Mouse (Mus musculus): ENCODE results near the gene Tmem132b. TPM values are rescaled to one million over a fixed set of nuclear protein-coding genes. Genes with fewer than 3 reads are reported as not detected.

Gene Tmem132b
- polyA plus RNA-seq, 1 experiment, result 0.01 TPM

GRCm38 (mm10) chr5:125501505-125501904, 30.1 kb upstream of the Tmem132b start:
- TF ChIP-seq E2F4 (IDR thresholded peaks at IDR 0.05; ENCODE audit: insufficient read depth) (no peak), REST (IDR thresholded peaks at IDR 0.05; ENCODE audit: insufficient read depth, insufficient read length) (no peak), MAX (IDR thresholded peaks at IDR 0.05; ENCODE audit: low read depth) (no peak), CEBPB (IDR thresholded peaks at IDR 0.05; ENCODE audit: insufficient read depth, poor library complexity, severe bottlenecking) (no peak), MYOD1 (IDR thresholded peaks at IDR 0.05; ENCODE audit: control insufficient read depth in 1 of 3, insufficient read length in 2 of 3, low read depth in 2 of 3) (no peak), POLR2AphosphoS2 (IDR thresholded peaks at IDR 0.05; ENCODE audit: insufficient read length, low read depth) (no peak), USF1 (IDR thresholded peaks at IDR 0.05; ENCODE audit: low read depth) (no peak), SRF (IDR thresholded peaks at IDR 0.05; ENCODE audit: control insufficient read depth, insufficient read length, low read depth) (no peak), TCF3 (IDR thresholded peaks at IDR 0.05; ENCODE audit: insufficient read length, low read depth) (no peak), TCF12 (IDR thresholded peaks at IDR 0.05; ENCODE audit: insufficient read depth, poor library complexity, severe bottlenecking) (no peak), POLR2A (IDR thresholded peaks at IDR 0.05; ENCODE audit: insufficient read length, low read depth) (no peak), MYOG (IDR thresholded peaks at IDR 0.05; ENCODE audit: control insufficient read depth in 1 of 3, insufficient read depth in 1 of 3, insufficient read length in 2 of 3, low read depth in 2 of 3) (no peak)
- H3ac ChIP-seq (ENCODE audit: control insufficient read depth, insufficient read length), result no peak overlapping the region
- no peaks in the 10 kb centered on the region for H3K27me3 ChIP-seq (ENCODE audit: control insufficient read depth, insufficient read depth, insufficient read length)
- H3K36me3 ChIP-seq (ENCODE audit: control insufficient read depth, insufficient read depth), result peaks cover 7% of the 10 kb centered on the region
- peaks cover 13% of the 10 kb centered on the region for H3K79me2 ChIP-seq (ENCODE audit: control insufficient read depth, insufficient read depth)
- no peak overlapping the region for H3K4me2 ChIP-seq (ENCODE audit: low read depth)
- H3K4me3 ChIP-seq, result no peak overlapping the region

GRCm38 (mm10) chr5:125502186-125502585, 29.4 kb upstream of the Tmem132b start:
- Histone ChIP-seq H3K4me3 (no peak overlapping the region), H3ac (ENCODE audit: control insufficient read depth, insufficient read length) (no peak overlapping the region), H3K79me2 (ENCODE audit: control insufficient read depth, insufficient read depth) (peaks cover 13% of the 10 kb centered on the region), H3K36me3 (ENCODE audit: control insufficient read depth, insufficient read depth) (peaks cover 11% of the 10 kb centered on the region), H3K4me2 (ENCODE audit: low read depth) (no peak overlapping the region), H3K27me3 (ENCODE audit: control insufficient read depth, insufficient read depth, insufficient read length) (no peaks in the 10 kb centered on the region)
- TF ChIP-seq MAX (IDR thresholded peaks at IDR 0.05; ENCODE audit: low read depth) (no peak), REST (IDR thresholded peaks at IDR 0.05; ENCODE audit: insufficient read depth, insufficient read length) (no peak), MYOG (IDR thresholded peaks at IDR 0.05; ENCODE audit: control insufficient read depth in 1 of 3, insufficient read depth in 1 of 3, insufficient read length in 2 of 3, low read depth in 2 of 3) (no peak), USF1 (IDR thresholded peaks at IDR 0.05; ENCODE audit: low read depth) (no peak), POLR2AphosphoS2 (IDR thresholded peaks at IDR 0.05; ENCODE audit: insufficient read length, low read depth) (no peak), POLR2A (IDR thresholded peaks at IDR 0.05; ENCODE audit: insufficient read length, low read depth) (no peak), SRF (IDR thresholded peaks at IDR 0.05; ENCODE audit: control insufficient read depth, insufficient read length, low read depth) (no peak), MYOD1 (IDR thresholded peaks at IDR 0.05; ENCODE audit: control insufficient read depth in 1 of 3, insufficient read length in 2 of 3, low read depth in 2 of 3) (no peak), CEBPB (IDR thresholded peaks at IDR 0.05; ENCODE audit: insufficient read depth, poor library complexity, severe bottlenecking) (no peak), TCF12 (IDR thresholded peaks at IDR 0.05; ENCODE audit: insufficient read depth, poor library complexity, severe bottlenecking) (no peak), TCF3 (IDR thresholded peaks at IDR 0.05; ENCODE audit: insufficient read length, low read depth) (no peak), E2F4 (IDR thresholded peaks at IDR 0.05; ENCODE audit: insufficient read depth) (no peak)

GRCm38 (mm10) chr5:125503628-125504027, 27.9 kb upstream of the Tmem132b start:
- Histone ChIP-seq H3K36me3 (ENCODE audit: control insufficient read depth, insufficient read depth) (peaks cover 11% of the 10 kb centered on the region), H3K4me3 (no peak overlapping the region), H3K27me3 (ENCODE audit: control insufficient read depth, insufficient read depth, insufficient read length) (no peaks in the 10 kb centered on the region), H3ac (ENCODE audit: control insufficient read depth, insufficient read length) (no peak overlapping the region), H3K79me2 (ENCODE audit: control insufficient read depth, insufficient read depth) (peaks cover 8% of the 10 kb centered on the region), H3K4me2 (ENCODE audit: low read depth) (no peak overlapping the region)
- TF ChIP-seq TCF12 (IDR thresholded peaks at IDR 0.05; ENCODE audit: insufficient read depth, poor library complexity, severe bottlenecking) (no peak), MYOD1 (IDR thresholded peaks at IDR 0.05; ENCODE audit: control insufficient read depth in 1 of 3, insufficient read length in 2 of 3, low read depth in 2 of 3) (no peak), TCF3 (IDR thresholded peaks at IDR 0.05; ENCODE audit: insufficient read length, low read depth) (no peak), MAX (IDR thresholded peaks at IDR 0.05; ENCODE audit: low read depth) (no peak), MYOG (IDR thresholded peaks at IDR 0.05; ENCODE audit: control insufficient read depth in 1 of 3, insufficient read depth in 1 of 3, insufficient read length in 2 of 3, low read depth in 2 of 3) (no peak), SRF (IDR thresholded peaks at IDR 0.05; ENCODE audit: control insufficient read depth, insufficient read length, low read depth) (no peak), POLR2AphosphoS2 (IDR thresholded peaks at IDR 0.05; ENCODE audit: insufficient read length, low read depth) (no peak), REST (IDR thresholded peaks at IDR 0.05; ENCODE audit: insufficient read depth, insufficient read length) (no peak), POLR2A (IDR thresholded peaks at IDR 0.05; ENCODE audit: insufficient read length, low read depth) (no peak), E2F4 (IDR thresholded peaks at IDR 0.05; ENCODE audit: insufficient read depth) (no peak), USF1 (IDR thresholded peaks at IDR 0.05; ENCODE audit: low read depth) (no peak)

GRCm38 (mm10) chr5:125504692-125505091, 26.9 kb upstream of the Tmem132b start:
- no peak for TF ChIP-seq POLR2A (IDR thresholded peaks at IDR 0.05; ENCODE audit: insufficient read length, low read depth)
- no peak overlapping the region for H3K4me2 ChIP-seq (ENCODE audit: low read depth)

DNA sequence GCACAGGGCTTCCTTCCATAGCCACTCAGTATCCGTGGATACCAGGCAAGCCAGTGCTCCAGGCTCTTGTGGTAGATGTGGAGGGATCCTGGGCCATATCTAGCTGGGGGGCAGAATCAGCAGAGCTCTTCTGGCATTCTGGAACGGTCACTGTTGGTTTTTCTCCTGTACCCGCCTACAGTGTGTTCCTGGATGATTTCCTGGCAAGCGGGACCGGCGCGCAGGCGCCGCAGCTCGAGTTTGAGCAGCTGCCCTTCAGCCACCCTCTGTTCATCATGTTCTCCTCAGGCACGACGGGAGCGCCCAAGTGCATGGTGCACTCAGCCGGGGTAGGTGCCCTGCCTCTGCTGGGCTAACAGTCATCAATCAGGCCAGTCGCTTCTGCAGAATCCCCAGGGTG, 25.6 kb upstream of the Tmem132b start:
- no peak overlapping the region for H3ac ChIP-seq (ENCODE audit: control insufficient read depth, insufficient read length)
- no peak for TF ChIP-seq POLR2A (IDR thresholded peaks at IDR 0.05; ENCODE audit: insufficient read length, low read depth)
- no peak for TF ChIP-seq TCF12 (IDR thresholded peaks at IDR 0.05; ENCODE audit: insufficient read depth, poor library complexity, severe bottlenecking)
- no peak for TF ChIP-seq USF1 (IDR thresholded peaks at IDR 0.05; ENCODE audit: low read depth)
- TF ChIP-seq SRF (IDR thresholded peaks at IDR 0.05; ENCODE audit: control insufficient read depth, insufficient read length, low read depth), result no peak
- no peak for TF ChIP-seq POLR2AphosphoS2 (IDR thresholded peaks at IDR 0.05; ENCODE audit: insufficient read length, low read depth)
- TF ChIP-seq MAX (IDR thresholded peaks at IDR 0.05; ENCODE audit: low read depth), result no peak
- TF ChIP-seq MYOD1 (IDR thresholded peaks at IDR 0.05; ENCODE audit: control insufficient read depth in 1 of 3, insufficient read length in 2 of 3, low read depth in 2 of 3), result no peak
- TF ChIP-seq TCF3 (IDR thresholded peaks at IDR 0.05; ENCODE audit: insufficient read length, low read depth), result no peak
- no peak overlapping the region for H3K4me2 ChIP-seq (ENCODE audit: low read depth)
- H3K36me3 ChIP-seq (ENCODE audit: control insufficient read depth, insufficient read depth), result peaks cover 32% of the 10 kb centered on the region
- H3K79me2 ChIP-seq (ENCODE audit: control insufficient read depth, insufficient read depth), result peaks cover under 1% of the 10 kb centered on the region
- H3K4me3 ChIP-seq, result no peak overlapping the region
- no peaks in the 10 kb centered on the region for H3K27me3 ChIP-seq (ENCODE audit: control insufficient read depth, insufficient read depth, insufficient read length)

More at GRCm38 (mm10) chr5:125504692-125505091, 26.9 kb upstream of the Tmem132b start:
- Histone ChIP-seq H3K79me2 (ENCODE audit: control insufficient read depth, insufficient read depth) (peaks cover 8% of the 10 kb centered on the region), H3K36me3 (ENCODE audit: control insufficient read depth, insufficient read depth) (peaks cover 19% of the 10 kb centered on the region), H3ac (ENCODE audit: control insufficient read depth, insufficient read length) (no peak overlapping the region), H3K4me3 (no peak overlapping the region), H3K27me3 (ENCODE audit: control insufficient read depth, insufficient read depth, insufficient read length) (no peaks in the 10 kb centered on the region)
